Mouse (Mus musculus) urinary bladder, postnatal 10 days (tissue): ENCODE data around the gene Basp1.

ENCODE experiments used
- DNase-seq: peaks from one replicate; pipeline ENCODE4 v3.0.0; 2022; ENCODE audit warnings: low spot score

Gene Basp1

GRCm38 (mm10) chr15:25363636-25364035 lies 49.9 kb downstream of the Basp1 start:
- no peak for DNase-seq

GRCm38 (mm10) chr15:25360825-25361224 lies 52.7 kb downstream of the Basp1 start:
- DNase-seq = no peak

GRCm38 (mm10) chr15:25358680-25359097 lies 54.9 kb downstream of the Basp1 start:
- no peak for DNase-seq

GRCm38 (mm10) chr15:25355339-25355738 lies 58.2 kb downstream of the Basp1 start:
- no peak for DNase-seq

GRCm38 (mm10) chr15:25354738-25355137 lies 58.8 kb downstream of the Basp1 start:
- no peak for DNase-seq

- DNase-seq = no peak
Observed at GRCm38 (mm10) chr15:25353498-25353897, 60.1 kb downstream of the Basp1 start.

GRCm38 (mm10) chr15:25343263-25343662 lies 70.3 kb downstream of the Basp1 start:
- no peak for DNase-seq

- DNase-seq = no peak
Observed at GRCm38 (mm10) chr15:25335277-25335676, 78.3 kb downstream of the Basp1 start.

- DNase-seq = no peak
Observed at GRCm38 (mm10) chr15:25331877-25332445, 81.6 kb downstream of the Basp1 start.

GRCm38 (mm10) chr15:25330946-25331345 lies 82.6 kb downstream of the Basp1 start:
- no peak for DNase-seq

- no peak for DNase-seq
Observed at GRCm38 (mm10) chr15:25322601-25323000, 91.0 kb downstream of the Basp1 start.

- DNase-seq = no peak
Observed at GRCm38 (mm10) chr15:25322111-25322510, 91.5 kb downstream of the Basp1 start.

GRCm38 (mm10) chr15:25321636-25322035 lies 91.9 kb downstream of the Basp1 start:
- no peak for DNase-seq

- no peak for DNase-seq
Observed at GRCm38 (mm10) chr15:25314471-25314870, 99.1 kb downstream of the Basp1 start.
